Mouse (Mus musculus): Measurements from ENCODE around the gene Cdkn1a.

DNA sequence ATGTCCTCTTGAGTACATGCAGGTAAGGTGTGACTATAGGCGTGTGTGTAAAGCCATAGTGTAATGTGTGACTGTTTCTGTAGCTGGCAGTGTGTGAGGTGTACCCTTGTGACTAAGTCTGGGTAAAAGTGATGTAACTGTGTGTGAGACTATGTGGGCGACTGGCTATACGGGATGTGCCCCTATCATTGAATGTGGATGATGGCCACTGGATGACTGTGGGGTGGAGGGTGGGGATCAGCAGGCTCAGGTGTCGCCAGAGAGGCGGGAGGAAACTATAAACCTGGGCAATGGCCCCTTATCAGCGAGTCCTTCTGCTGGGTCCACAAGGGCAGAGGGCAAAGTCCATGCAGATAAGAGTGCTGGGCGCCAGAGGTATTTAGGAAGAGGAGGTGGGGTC lies 40.9 kb upstream of the Cdkn1a start:
- TF ChIP-seq CTCF (IDR thresholded peaks at IDR 0.05; ENCODE audit: low read depth) (no peak), EP300 (IDR thresholded peaks at IDR 0.05; ENCODE audit: low read depth) (no peak)

Measured in liver, embryonic 14.5 days (tissue).